Mouse (Mus musculus) kidney, adult 2 months (tissue): ENCODE measurements around the gene Hlf.

Experiments used
- CTCF ChIP-seq: fragments of 200-500 bp; conservative IDR thresholded peaks from 2 replicates; pipeline ENCODE4 v1.5.1; 2011; ENCODE audit warnings: low read depth, mild to moderate bottlenecking, control low read depth, low read length, moderate library complexity, mixed read lengths; ENCODE audit not compliant: insufficient read depth, insufficient read length
- POLR2A ChIP-seq: fragments of 200-500 bp; IDR thresholded peaks from one replicate; pipeline ENCODE4 v1.6.1; 2011; ENCODE audit warnings: low read depth, low read length, control low read depth

GRCm38 (mm10) chr11:90419706-90420105 lies 29.0 kb upstream of the Hlf start:
- no peak for TF ChIP-seq CTCF
- no peak for TF ChIP-seq POLR2A
